Mouse (Mus musculus) kidney, postnatal 0 days (tissue): Measurements from ENCODE around the gene Cfap206. TPM values are rescaled to one million over a fixed set of nuclear protein-coding genes. Genes with fewer than 3 reads are reported as not detected.

Experiments used
- ATAC-seq: fragments of 200-750 bp; cut with Nextera tagmentation; replicated peaks from 2 replicates; pipeline ENCODE4 v1.8.0; 2017; ENCODE audit warnings: low read depth, moderate number of reproducible peaks, moderate TSS enrichment, moderate library complexity; ENCODE audit not compliant: low FRiP score
- DNase-seq: peaks from one replicate; pipeline ENCODE4 v3.0.0-alpha.2; 2016; ENCODE audit warnings: low spot score
- H3K27ac ChIP-seq: fragments of 300-500 bp; sonication (generic); 2 replicates; pipeline ENCODE4 v1.5.1; 2014; ENCODE audit warnings: mild to moderate bottlenecking
- H3K27me3 ChIP-seq: fragments of 300-500 bp; sonication (generic); 2 replicates; pipeline ENCODE4 v1.6.1; 2014; ENCODE audit warnings: low read length, mixed read lengths; ENCODE audit not compliant: insufficient read depth
- H3K36me3 ChIP-seq: fragments of 300-500 bp; sonication (generic); 2 replicates; pipeline ENCODE4 v1.6.1; 2014; ENCODE audit warnings: low read length, mixed read lengths; ENCODE audit not compliant: insufficient read depth
- H3K4me1 ChIP-seq: fragments of 300-500 bp; sonication (generic); replicated peaks from 2 replicates; pipeline ENCODE4 v1.6.1; 2014; ENCODE audit warnings: antibody characterized with exemption, low read length, mixed read lengths; ENCODE audit not compliant: insufficient read depth
- H3K4me2 ChIP-seq: fragments of 300-500 bp; sonication (generic); 2 replicates; pipeline ENCODE4 v1.6.1; 2014; ENCODE audit warnings: mild to moderate bottlenecking, low read length, moderate library complexity, mixed read lengths
- H3K4me3 ChIP-seq: fragments of 300-500 bp; sonication (generic); replicated peaks from 2 replicates; pipeline ENCODE4 v1.5.1; 2014; ENCODE audit warnings: low read depth, low read length
- H3K9ac ChIP-seq: fragments of 300-500 bp; sonication (generic); 2 replicates; pipeline ENCODE4 v1.6.1; 2014; ENCODE audit warnings: low read depth, low read length
- H3K9me3 ChIP-seq: fragments of 300-500 bp; sonication (generic); replicated peaks from 2 replicates; pipeline ENCODE4 v1.6.1; 2016; ENCODE audit warnings: low read length, inconsistent platforms, mixed read lengths
- CTCF ChIP-seq: IDR thresholded peaks from 2 replicates; pipeline ENCODE4 v1.5.1; 2016; ENCODE audit warnings: antibody characterized with exemption, low read depth, mild to moderate bottlenecking, moderate library complexity
- WGBS: fragments of 180-500 bp; shearing (Covaris S2); extraction: QIAGEN DNeasy Blood & Tissue Kit; methylation state at CpG from one replicate; pipeline ENCODE4 v1.1.7; 2014; 5-methylcytosine and 5-hydroxymethylcytosine counted together
- polyA plus RNA-seq: library from polyadenylated mRNA; unstranded; fragments of >200 nt; fragmentation: Nextera tagmentation; extraction: Ambion mirVana; gene quantifications from 2 replicates; pipeline ENCODE4 v1.2.1, GENCODE M21; 2015

The Cfap206 gene
- 1.1 and 1.3 TPM in 2 replicates for polyA plus RNA-seq

DNA sequence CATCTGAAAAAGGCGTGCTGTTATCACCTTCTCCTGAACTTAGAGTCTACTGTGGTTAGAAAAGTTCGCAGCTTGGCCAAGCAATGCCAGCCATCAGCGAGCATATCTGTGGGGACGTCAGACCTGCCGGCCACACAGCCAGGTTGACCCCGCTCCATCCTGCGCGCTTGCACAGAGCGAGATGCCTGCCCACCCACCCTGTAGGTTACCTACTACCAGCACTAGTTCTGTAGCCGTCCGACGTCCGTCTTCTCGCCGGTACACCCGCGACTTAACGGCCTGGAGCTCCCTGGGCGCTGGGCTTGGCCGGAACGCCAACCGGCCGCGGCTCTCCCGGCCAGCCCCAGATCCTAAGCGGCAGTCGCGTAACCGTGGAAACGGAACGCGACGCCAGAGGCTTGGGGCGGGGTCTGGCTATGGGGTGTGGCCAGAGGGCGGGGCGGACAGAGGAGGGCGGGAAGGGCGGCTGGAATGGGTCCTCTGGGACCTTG, at the start of gene Cfap206:
Cfap206 (minus strand) TSS at position 356 of the 491 bp plus-strand sequence.
- WGBS = under 1% methylated on average over 38 of the region's 38 CpGs
- H3K36me3 ChIP-seq = no peaks in the 10 kb centered on the region
- H3K4me2 ChIP-seq = peak within 1 kb of the TSS; percentile 85
- peak; percentile 96 for ATAC-seq
- H3K4me1 ChIP-seq = no peaks in the 10 kb centered on the region
- H3K27ac ChIP-seq = no peak within 1 kb of the TSS
- 0 out of 2 replicates have a peak, but pooled peaks cover 3% of the 10 kb centered on the region for H3K27me3 ChIP-seq
- peak; percentile 84 for DNase-seq
- no peak for TF ChIP-seq CTCF
- peak within 1 kb of the TSS; percentile 44 for H3K4me3 ChIP-seq
- no peaks in the 10 kb centered on the region for H3K9me3 ChIP-seq
- H3K9ac ChIP-seq = no peak within 1 kb of the TSS; the same call in 1 of the 2 replicates

- H3K4me3 ChIP-seq = peak within 1 kb of the TSS; percentile 59
- peak within 1 kb of the TSS; percentile 72 for H3K4me2 ChIP-seq
- no peaks in the 10 kb centered on the region for H3K27me3 ChIP-seq
- peak; percentile 93 for TF ChIP-seq CTCF
- DNase-seq = peak; percentile 96
- peak; percentile 97 for ATAC-seq
- WGBS = 5% methylated on average over 40 of the region's 40 CpGs
- H3K9me3 ChIP-seq = no peaks in the 10 kb centered on the region
- H3K4me1 ChIP-seq = no peaks in the 10 kb centered on the region
- no peaks in the 10 kb centered on the region for H3K36me3 ChIP-seq
- peak within 1 kb of the TSS; percentile 86 for H3K27ac ChIP-seq
- peak within 1 kb of the TSS; percentile 75 for H3K9ac ChIP-seq
Measured at GRCm38 (mm10) chr4:34777677-34778527, 47.9 kb upstream of the Cfap206 start, which contains the start of gene Smim8. Smim8 (minus strand) TSS chr4:34778423.

GRCm38 (mm10) chr4:34771652-34772371, 41.8 kb upstream of the Cfap206 start:
- ATAC-seq = no peak
- Histone ChIP-seq H3K9me3 (no peaks in the 10 kb centered on the region), H3K4me1 (no peaks in the 10 kb centered on the region), H3K27me3 (no peaks in the 10 kb centered on the region), H3K9ac (no peak overlapping the region), H3K36me3 (0 out of 2 replicates have a peak, but pooled peaks cover 5% of the 10 kb centered on the region), H3K4me3 (no peak overlapping the region), H3K27ac (no peak overlapping the region), H3K4me2 (no peak overlapping the region)
- TF ChIP-seq CTCF = no peak
- DNase-seq = no peak
- WGBS = 14% methylated on average over 8 of the region's 8 CpGs

- DNase-seq = no peak
- Histone ChIP-seq H3K9me3 (no peaks in the 10 kb centered on the region), H3K4me3 (no peak within 1 kb of the TSS), H3K4me2 (no peak within 1 kb of the TSS), H3K36me3 (no peaks in the 10 kb centered on the region), H3K27me3 (no peaks in the 10 kb centered on the region), H3K27ac (no peak within 1 kb of the TSS), H3K4me1 (no peaks in the 10 kb centered on the region), H3K9ac (no peak within 1 kb of the TSS)
- WGBS = 65% methylated on average over 1 of the region's 1 CpGs
- TF ChIP-seq CTCF = no peak
- ATAC-seq = no peak
Measured at GRCm38 (mm10) chr4:34756163-34756562, 26.2 kb upstream of the Cfap206 start, which contains the start of gene Gm136. Gm136 (minus strand) TSS chr4:34756263.

DNA sequence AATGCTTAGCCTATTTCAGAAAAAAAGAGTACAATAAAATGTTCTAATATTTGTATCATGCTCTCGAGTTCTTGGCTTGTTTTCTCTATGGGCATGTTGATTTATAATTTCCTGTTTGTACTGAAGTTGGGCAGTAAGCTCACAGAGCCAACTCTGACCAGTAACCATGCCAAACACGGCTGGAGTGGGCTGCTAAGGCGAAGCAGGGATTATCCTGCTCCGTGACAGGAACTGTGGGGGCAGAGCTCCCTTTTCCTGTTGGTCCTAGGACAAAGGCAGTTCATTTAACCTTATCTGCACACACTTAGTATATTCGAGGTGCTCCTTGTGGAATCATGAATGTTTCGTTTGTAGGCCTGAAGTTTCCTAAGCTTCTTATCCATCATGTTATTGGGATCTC, 19.2 kb upstream of the Cfap206 start:
- Histone ChIP-seq H3K4me3 (no peak overlapping the region), H3K27ac (no peak overlapping the region), H3K9ac (no peak overlapping the region), H3K27me3 (no peaks in the 10 kb centered on the region), H3K36me3 (no peaks in the 10 kb centered on the region), H3K4me2 (no peak overlapping the region), H3K4me1 (no peaks in the 10 kb centered on the region), H3K9me3 (no peaks in the 10 kb centered on the region)
- DNase-seq (peak; percentile 12), ATAC-seq (no peak)
- WGBS = 25% methylated on average over 6 of the region's 6 CpGs
- no peak for TF ChIP-seq CTCF

DNA sequence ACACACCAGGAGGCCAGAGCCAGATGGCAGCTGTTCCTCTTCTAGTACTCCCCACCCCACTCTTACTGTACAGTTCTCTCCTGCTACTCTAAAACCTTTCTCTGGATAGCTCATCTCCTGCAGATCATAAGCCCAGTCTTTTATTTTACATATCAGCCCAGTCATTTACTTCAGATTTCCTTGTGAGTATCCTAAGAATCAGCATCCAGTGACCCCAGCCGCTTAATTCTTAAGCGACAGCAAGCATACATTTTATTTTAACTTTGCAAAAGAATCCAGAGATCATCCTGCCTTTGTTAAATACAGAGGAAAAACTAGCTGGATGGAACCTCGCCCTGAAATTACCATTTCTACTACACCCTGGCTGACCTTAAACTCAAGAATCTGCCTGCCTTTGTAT, 4.5 kb upstream of the Cfap206 start:
- Histone ChIP-seq H3K9me3 (no peaks in the 10 kb centered on the region), H3K4me2 (no peak overlapping the region), H3K36me3 (no peaks in the 10 kb centered on the region), H3K9ac (no peak overlapping the region), H3K27me3 (no peaks in the 10 kb centered on the region), H3K4me3 (no peak overlapping the region), H3K4me1 (no peaks in the 10 kb centered on the region), H3K27ac (no peak overlapping the region)
- WGBS = 75% methylated on average over 3 of the region's 3 CpGs
- no peak for TF ChIP-seq CTCF
- DNase-seq = no peak
- ATAC-seq = no peak
